Mouse (Mus musculus): ENCODE results near the gene Tmub1.

Gene Tmub1

GRCm38 (mm10) chr5:24453283-24453984 lies 5.8 kb upstream of the Tmub1 start:
- DNase-seq, result peak; percentile 91

- peak; percentile 75 for DNase-seq
Observed at GRCm38 (mm10) chr5:24452691-24453233, 5.1 kb upstream of the Tmub1 start.

DNA sequence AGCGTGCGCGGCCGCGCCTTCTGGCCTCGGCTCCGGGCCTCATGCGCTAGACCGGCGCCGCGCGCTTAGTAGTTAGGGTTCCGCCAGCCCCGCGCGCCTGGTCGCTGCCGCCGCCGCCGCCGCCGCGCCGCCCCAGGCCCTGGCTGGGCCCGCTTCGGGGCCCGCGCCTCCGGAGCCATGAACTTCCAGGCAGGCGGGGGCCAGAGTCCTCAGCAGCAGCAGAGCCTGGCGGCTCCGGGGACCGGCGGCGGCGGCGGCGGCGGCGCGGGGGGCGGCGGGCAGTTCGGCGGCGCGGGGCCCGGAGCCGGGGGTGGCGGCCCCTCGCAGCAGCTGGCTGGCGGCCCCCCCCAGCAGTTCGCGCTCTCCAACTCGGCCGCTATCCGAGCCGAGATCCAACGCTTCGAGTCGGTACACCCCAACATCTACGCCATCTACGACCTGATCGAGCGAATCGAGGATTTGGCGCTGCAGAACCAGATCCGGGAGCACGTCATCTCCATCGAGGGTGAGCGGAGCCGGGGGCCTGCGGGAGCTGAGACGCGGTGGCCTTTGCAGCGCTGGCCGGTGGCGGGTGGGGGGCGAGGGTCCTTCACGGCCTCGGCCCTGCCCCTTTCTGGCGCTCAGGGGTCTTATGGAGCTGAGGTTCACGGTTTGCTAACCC lies 4.5 kb upstream of the Tmub1 start, which contains the start of gene Agap3:
TSS of gene Agap3 (plus strand) at position 148 of the 661 bp plus-strand sequence.
- no peak for DNase-seq

DNA sequence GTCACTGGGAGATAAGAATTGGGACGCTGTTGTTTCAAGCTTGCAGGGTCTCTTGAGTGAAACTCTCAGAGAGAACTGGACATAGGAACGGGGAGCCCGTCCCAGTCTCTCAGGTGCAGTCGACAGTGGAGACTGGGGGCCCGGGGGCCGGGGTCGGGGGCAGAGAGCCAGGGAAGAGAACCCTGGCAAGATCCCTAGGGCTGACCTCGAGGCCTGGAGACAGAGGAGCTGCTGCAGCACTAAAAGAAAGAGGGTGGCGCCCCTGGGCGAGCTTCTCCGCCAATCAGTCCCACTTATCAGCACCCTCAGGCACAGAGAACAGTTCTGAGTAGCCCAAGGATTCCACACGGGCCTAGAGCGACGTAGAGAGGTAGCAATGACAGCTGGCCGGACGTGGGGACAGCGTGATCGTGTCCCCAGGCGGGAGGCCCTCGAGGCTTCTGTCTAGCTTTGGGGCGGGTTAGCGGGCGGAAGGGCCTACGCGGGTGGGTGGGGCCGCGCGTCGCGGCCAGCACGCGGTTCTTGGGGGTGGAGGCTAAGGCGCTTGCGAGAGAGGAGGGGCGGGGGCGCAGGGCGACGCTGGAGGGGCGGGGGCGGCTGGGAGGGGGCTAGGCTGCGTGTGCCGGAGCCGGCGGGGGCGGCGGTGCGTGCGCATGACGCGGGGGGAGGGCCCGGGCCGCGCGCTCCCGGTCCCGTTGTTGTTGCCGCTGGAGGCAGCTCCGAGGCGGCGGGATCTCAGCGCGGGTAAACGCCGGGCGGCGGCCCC lies 3.8 kb upstream of the Tmub1 start:
- DNase-seq, result peak; percentile 83

DNA sequence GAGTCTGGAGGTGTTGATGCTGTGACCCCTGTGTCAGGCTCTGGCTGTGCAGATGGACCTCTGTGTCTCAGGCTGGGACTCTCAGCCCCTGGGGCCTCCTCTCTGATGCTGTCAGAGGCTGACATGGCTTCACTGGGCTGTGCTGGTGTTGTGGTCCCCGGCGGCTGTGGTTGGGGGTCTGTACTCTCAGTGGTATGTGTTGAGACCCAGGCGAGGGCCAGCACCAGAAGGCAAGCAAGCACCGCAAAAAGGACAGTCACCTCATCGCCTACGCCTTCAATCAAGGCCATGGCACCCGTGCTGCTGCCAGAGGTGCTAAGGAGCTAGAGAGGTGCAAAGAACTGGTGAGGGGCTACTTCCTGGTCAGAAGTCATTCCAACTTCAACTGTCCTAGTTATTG lies 1.0 kb downstream of the Tmub1 start:
- peak; percentile 64 for DNase-seq

DNA sequence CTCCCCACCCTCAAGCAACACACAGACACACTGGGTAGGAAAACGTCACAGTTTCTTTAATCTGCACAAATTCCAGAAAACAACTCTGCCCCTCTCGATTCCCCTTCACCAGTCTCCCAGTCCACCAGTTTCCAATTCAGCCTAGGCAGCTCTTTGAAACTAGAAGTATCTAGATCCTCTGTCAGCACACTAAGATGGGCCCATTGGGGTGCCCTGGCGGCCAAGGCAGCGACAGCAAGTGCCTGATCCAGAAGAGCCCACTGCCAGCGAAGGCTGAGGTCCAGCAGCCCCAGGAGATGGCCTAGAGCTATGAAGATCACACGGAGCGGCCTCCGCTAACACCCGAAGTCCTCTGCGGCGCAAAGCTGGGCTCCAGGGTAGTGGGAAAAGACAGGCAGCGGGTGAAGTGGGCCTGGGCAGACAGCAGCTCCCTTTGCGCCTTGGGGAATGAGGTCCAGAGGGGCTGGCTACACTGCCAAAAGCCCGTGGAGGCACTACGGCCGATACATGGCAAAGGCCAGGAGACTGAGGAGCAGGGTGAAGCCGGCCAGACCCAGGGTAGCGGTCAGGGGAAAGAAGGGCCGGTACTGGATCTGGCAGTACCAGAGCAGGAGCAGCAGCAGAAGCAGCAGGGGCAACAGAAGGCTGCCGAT lies 2.1 kb downstream of the Tmub1 start:
- DNase-seq, result no peak

- peak; percentile 93 for DNase-seq
Observed at GRCm38 (mm10) chr5:24444746-24445427, 2.8 kb downstream of the Tmub1 start, which contains the start of gene Fastk. Fastk (minus strand) TSS chr5:24445287.

DNA sequence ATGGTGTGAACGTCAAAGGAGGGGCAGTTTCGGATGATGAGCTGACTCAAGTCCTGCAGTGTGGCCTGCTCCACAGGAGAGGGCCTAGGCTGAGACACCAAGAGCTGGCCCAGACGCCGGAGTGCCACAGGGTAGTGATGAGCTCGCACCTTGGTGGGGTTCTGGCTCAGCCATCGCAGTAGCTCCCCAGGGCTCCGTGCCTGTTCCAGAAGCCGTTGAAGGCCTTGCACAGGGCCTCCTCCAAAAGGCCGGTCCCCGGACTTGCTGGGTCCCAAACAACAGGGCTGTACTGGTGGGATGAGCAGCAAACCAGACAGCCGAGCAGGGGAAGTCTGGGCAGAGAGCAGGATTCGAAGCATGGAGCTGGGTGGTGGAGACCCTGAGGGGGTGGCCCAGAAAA lies 3.7 kb downstream of the Tmub1 start:
- DNase-seq, result peak; percentile 57

DNA sequence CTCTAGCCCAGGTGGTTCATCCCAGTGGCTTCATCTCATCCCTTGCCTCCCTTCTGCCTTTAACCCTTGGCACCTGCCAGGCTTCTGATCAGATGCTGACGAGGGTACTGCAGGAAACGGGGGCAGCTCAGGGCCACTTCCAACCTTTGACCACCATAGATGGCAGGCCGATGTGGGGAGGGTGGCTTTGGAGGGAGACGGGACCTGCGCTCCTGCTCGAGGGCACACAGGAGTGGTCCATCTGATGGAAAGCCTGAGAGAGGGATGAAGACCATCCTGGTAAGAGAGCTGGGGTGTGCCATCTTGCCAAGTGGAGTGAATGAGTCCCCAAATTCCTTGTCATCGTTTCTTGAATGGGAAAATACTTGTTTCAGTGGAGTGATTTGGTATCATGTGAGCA lies 4.5 kb downstream of the Tmub1 start:
- peak; percentile 44 for DNase-seq

DNA sequence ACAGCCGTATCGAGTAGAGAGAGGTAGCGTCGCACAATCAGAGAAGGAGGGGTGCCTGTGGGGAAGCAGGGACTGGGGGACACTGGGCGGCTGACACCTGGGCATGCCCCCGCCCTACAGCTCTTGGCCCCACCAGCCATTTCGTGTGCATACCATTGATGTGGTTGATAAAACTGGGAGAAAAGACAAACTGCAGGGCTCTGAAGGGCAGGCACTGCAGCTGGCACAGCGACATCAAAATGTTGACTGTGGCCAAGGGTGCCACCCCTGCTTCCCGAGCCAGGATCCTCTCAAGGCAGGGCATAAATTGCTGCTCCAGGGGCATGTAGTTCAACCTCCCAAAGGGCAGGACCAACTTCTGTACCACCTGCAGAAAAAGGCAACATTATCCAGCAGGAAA lies 5.6 kb downstream of the Tmub1 start:
- DNase-seq, result no peak

DNA sequence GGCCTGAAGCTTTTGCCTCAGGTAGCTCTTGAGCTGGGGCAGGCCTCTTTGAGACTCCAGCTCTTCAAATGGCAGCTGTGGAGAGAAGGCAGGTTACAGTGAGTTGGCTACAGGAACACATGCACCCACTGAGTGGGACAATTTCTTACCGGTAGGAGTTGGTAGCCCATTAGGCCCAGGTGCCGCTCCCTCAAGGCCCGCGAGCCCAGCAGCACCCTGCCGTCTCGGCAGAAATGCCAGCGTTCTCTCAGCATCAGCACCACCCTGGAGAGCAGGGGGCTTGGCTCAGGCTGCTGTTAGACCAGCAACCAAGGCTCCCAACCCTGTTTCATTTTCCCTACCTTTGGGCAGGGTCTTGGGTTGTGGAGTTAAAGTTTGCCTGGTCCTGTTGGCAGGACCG lies 6.5 kb downstream of the Tmub1 start:
- DNase-seq, result no peak

DNA sequence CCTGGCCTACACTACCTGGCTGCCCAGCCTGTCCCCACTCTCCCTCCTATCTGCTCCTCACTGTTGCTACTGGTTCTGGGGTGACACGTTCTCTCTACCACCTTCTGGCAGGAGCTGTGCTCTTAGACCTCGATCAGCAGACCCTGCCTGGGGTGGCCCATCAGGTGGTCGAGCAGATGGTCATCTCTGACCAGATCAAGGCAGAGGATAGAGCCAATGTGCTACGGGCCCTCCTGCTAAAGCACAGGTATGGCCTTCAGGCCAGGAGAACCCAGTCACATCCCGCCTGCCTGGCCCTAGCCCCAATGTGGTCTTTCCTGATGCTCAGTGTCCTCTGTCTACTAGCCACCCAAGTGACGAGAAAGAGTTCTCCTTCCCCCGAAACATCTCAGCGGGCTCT lies 13.7 kb downstream of the Tmub1 start:
- no peak for DNase-seq

DNA sequence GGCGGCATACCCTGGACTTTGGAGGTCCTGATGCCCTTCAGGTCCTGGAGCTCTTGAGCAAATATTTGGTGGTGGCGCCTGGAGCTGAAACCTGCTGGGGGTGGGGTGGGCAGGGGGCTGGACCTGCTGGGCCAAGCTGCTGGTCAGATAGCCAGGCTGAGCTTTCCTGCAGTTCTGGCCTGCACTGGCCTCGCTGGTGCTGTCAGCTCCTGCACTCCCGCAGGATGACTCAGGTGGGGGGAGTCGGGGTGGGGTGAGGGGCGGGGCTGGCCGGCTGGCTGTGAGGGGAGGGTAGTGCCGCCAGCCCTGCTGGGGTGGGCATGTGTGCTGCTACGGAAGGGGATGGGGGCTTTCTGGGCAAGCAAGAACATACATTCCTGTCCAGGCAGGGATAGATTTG lies 19.1 kb downstream of the Tmub1 start:
- DNase-seq, result no peak

GRCm38 (mm10) chr5:24427981-24428402 lies 19.7 kb downstream of the Tmub1 start:
- no peak for DNase-seq

- DNase-seq, result no peak
Observed at GRCm38 (mm10) chr5:24427285-24427633, 20.4 kb downstream of the Tmub1 start.

DNA sequence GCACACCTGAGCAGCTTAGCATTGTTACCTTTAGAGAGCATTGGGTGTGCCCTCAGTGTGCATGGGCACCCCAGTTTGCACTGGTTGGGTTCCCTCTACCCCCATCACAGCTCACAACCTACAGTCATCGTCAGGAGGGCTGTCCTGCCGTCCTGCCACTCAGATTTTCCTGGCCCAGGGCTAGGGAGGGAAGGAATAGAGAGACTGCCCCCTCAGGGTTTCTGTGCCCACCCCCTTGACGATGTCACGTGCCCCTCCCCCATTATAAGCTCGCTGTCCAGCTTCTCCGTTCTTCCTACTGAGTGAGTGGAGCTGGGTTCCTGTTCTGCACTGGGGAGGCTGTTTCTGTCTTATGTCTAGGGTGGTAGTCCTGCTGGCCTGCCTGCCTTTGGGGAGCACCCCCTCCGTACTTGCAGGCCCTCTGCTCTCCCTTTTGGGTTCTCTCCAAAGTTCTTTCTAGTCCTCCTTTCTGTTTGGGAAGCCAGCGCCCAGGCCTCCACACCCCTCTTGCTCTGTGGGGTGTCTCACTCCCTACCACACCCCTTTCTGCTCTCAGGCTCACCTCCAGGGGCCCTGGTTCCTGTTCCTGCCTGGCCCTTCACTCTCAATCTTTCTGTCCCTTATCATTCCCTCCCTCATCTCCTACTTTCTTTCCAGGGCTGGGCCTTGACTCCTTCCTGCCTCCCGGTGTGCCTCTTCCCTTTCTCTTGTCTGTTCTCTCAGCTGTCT lies 20.9 kb downstream of the Tmub1 start:
- peak; percentile 55 for DNase-seq

GRCm38 (mm10) chr5:24426037-24426432 lies 21.6 kb downstream of the Tmub1 start:
- peak; percentile 69 for DNase-seq

DNA sequence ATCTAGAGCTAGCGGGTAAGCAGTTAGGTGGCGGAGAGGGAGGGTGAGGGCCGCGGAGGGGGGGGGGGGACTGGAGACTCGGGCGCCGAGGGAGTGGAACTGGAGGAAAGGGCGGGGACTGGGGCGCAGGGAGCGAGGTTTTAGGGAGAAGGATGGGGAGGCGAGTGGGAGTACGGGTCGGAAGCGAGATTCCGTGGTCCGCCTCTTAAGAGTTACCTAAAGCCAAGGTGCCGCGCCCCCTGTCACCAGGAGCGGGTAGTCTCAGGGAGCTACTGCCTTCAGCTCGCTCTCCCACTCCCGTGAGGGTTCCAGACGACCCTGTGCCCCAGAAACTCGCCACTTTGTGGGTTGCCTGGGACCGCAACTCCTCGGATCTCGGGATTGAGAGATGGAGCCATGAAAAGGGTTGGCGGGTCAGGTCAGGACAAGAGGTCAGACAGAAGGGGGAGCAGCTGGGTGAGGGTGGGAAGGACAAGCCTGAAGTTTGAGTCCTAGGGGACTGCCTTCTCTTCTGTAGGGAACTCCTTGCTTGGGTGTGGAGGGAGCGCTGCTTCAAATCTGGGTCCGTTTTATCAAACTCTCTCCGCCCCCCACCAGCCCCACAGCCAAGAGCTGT lies 22.1 kb downstream of the Tmub1 start:
- peak; percentile 74 for DNase-seq

- DNase-seq, result no peak
Observed at GRCm38 (mm10) chr5:24424861-24425411, 22.7 kb downstream of the Tmub1 start.

- DNase-seq, result peak; percentile 67
Observed at GRCm38 (mm10) chr5:24424004-24424781, 23.5 kb downstream of the Tmub1 start.

All from cerebellum, adult 9-10 months (tissue).